ENCODE assay signal across 8 mouse cellular contexts in the genomic region with DNA sequence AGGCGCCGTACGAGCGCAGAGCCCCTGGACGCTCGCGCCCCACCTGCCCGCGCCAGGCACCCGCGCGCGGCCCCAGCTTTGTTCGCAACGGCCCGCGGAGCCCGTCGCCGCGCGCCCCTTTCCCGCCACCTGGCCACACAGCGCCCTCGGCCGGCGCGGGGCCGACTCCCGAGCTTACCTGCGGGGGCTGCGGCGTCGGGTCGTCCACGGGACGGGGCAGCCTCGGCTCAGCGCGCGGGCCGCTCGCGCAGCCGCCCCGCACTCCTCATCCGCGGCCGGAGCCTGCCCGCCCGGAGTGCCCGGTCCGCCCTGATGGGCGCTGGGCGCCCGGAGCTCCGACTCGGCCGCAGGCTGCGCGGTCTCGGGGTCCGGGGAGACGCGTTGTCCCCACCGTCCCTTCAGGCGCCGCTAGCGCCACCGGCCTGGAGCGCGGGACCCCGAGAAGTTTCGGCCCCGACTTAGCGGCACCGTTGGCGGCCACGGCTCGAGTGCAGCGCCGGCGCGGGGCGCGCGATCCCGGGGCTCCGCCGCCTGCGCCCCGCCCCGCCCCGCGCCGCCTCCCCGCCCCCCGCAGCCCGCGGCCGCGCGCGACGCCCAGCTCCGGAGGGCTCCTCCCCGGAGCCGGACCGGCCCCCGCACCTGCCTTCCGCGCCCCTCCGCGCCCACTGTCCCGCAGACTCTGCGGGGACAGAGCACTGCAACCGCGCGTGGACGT. TPM values are rescaled to one million over a fixed set of nuclear protein-coding genes. Genes with fewer than 3 reads are reported as not detected.
DNase-seq lines count a peak whose midpoint lies in the region; ATAC-seq lines count a peak whose summit lies in the region.

A gene (minus strand): TSS at position 545 of the 715 bp plus-strand sequence.

- WGBS in hindbrain, embryonic 13.5 days = under 1% methylated on average over 93 of the region's 120 CpGs

- H3K27me3 ChIP-seq in hindbrain, embryonic 13.5 days = peaks cover 52% of the 10 kb centered on the region

- ATAC-seq in frontal cortex, adult (ENCODE audit: low TSS enrichment) = peak; percentile 50; the same call in 1 of the 2 replicates
- ATAC-seq in hindbrain, embryonic 13.5 days (ENCODE audit: low FRiP score) = peak; percentile 75

- H3K4me1 ChIP-seq in hindbrain, embryonic 13.5 days (replicated peaks) = peaks cover 15% of the 10 kb centered on the region

- no peaks in the 10 kb centered on the region for H3K36me3 ChIP-seq in hindbrain, embryonic 13.5 days

- peak within 1 kb of the TSS; percentile 83 for H3K4me2 ChIP-seq in hindbrain, embryonic 13.5 days

- H3K9ac ChIP-seq in hindbrain, embryonic 13.5 days = peak within 1 kb of the TSS; percentile 78

- no peak within 1 kb of the TSS for H3K27ac ChIP-seq in hindbrain, embryonic 13.5 days

- no peaks in the 10 kb centered on the region for H3K9me3 ChIP-seq in hindbrain, embryonic 13.5 days

- no peak for DNase-seq in frontal cortex, postnatal 36 days (ENCODE audit: low spot score in 2 of 2)
- DNase-seq in CD4-positive helper T cell, adult 2 months (ENCODE audit: low read depth, low spot score) = peak; percentile 19
- peak; percentile 63 for DNase-seq in embryo, embryonic 9.5 days (ENCODE audit: extremely low spot score)
- DNase-seq in lung, postnatal 10 days = peak; percentile 19
- peak; percentile 57 for DNase-seq in testis, postnatal 10 days (ENCODE audit: low spot score)
- DNase-seq in natural killer cell, adult 2 months (ENCODE audit: low spot score in 2 of 2) = no peak

- peak within 1 kb of the TSS; percentile 78 for H3K4me3 ChIP-seq in hindbrain, embryonic 13.5 days

RNA-seq across cellular contexts. Expression of the gene that starts here (rescaled TPM):
- polyA plus RNA-seq in hindbrain, embryonic 13.5 days (2015; fragmentation: Nextera tagmentation; extraction: Ambion mirVana) = 4.1 and 5.0 TPM in 2 replicates

Comparison
In these comparisons a context has a peak if more than half of its experiments do, and no peak if none do; other contexts are left out.
1. DNase-seq: peak in CD4-positive helper T cell, adult 2 months (single experiment), embryo, embryonic 9.5 days (single experiment), lung, postnatal 10 days (single experiment) and testis, postnatal 10 days (single experiment); none in frontal cortex, postnatal 36 days (0 of 2) and natural killer cell, adult 2 months (0 of 2).